Mouse (Mus musculus): ENCODE results near the gene Arpc1a.
"Not testable (repeated sequence)": the region's sequence is repeated elsewhere in the genome, so short reads cannot be mapped to it uniquely, and the experiment has no call there.

Arpc1a gene

DNA sequence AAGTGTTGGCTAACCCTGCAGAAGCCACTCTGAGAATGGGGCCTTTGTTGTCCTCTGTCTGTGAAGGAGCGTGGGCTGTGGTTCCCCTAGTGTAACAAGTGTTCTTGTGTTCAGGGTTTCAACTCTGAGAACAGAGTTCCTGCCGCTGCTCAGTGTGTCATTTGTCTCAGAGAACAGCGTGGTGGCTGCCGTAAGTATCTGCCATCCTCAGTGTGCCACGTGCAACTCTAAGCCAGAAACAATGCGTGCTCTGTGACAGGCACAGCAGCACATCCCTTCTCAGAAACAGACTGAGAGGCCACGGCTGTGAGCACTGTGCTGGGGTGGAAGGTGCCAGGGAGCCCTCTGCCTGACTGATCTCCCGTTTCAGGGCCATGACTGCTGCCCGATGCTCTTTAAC lies 20.7 kb downstream of the Arpc1a start:
- no peak for DNase-seq (ENCODE audit: low read depth, low spot score)

DNA sequence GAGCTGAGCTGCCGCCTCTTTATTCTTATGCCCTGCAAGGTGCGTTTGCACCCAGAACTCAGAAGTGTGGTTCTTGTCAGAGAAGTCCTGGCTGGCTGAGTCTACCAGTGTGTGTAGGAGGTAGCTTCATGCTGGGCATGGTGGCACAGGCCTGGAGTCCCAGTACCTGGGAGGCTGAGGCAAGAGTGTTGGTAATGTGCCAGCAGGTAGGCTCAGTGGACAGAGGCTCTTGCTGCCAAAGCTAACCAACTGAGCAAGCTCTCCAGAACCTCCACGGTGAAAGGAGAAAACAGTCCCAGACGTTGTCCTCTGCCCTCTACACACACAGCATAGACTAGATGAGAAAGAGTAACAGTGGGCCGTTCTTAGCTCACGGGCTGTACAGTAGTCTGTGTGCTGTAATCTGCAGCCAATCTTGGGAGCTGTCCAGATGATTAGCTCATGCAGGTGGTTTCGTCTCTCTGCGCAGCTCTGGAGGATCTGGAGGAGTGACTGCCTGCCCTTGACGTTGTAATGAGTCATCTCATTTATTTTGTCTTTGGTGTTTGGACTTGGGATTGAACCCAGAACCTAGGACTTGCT lies 22.2 kb downstream of the Arpc1a start:
- no peak for DNase-seq (ENCODE audit: low read depth, low spot score)

DNA sequence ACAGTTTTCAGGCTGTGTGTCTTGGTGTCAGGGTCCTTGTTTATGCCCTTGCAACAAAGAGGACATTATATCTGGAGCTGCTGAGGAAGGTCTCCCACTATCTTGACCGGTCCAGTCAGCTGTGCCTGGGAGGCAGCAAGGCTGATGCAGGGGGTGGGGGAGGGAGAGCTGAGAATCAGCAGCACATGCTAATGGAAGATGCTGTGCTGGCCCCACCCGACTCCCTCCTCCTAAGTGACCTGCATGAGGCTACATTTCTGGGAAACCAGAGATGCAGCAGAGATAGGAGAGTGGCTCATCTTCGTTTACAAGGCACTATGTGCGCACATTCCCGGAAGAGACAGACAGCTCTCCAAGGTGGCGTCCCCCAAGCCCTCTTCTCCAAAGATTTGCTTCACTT lies 26.8 kb downstream of the Arpc1a start:
- DNase-seq (ENCODE audit: low read depth, low spot score), result no peak

DNA sequence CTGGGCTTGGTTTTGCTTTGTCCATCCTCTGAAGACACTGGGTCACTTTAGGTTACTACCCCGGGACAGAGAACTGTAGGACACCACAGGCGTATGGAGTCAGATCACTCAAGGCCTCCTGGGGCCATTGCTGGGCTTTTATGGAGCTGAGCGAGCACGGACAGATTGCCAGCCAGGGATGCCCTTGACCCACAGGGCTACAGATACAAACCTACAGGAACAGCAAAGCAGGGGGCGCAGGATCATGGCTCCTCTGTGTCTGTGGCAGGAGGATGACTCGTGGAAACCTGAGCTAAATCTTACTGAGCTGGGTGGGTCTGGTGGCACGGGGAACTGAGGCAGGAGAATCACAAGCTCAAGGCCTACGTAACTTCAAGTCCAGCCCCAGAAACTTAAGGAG lies 28.9 kb downstream of the Arpc1a start:
- DNase-seq (ENCODE audit: low read depth, low spot score), result no peak

DNA sequence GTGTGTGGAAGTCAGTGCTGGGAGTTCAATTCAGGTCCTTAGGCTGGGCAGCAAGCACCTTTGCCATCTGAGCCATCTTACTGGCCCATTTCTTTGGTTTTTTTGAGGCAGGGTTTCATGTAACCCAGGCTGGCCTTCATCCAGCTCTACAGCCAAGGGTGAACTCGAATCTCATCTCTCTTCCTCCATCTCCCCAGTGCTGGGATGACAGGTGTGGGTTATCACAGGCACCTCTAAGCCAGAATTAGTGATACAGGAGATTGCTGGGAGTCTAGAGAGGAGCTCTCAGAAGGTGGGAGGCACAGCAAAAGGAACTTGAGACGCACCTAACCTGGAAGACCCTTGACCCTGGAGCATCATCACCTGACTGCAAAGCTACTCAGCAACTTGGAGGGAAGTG lies 29.8 kb downstream of the Arpc1a start:
- no peak for DNase-seq (ENCODE audit: low read depth, low spot score)

DNA sequence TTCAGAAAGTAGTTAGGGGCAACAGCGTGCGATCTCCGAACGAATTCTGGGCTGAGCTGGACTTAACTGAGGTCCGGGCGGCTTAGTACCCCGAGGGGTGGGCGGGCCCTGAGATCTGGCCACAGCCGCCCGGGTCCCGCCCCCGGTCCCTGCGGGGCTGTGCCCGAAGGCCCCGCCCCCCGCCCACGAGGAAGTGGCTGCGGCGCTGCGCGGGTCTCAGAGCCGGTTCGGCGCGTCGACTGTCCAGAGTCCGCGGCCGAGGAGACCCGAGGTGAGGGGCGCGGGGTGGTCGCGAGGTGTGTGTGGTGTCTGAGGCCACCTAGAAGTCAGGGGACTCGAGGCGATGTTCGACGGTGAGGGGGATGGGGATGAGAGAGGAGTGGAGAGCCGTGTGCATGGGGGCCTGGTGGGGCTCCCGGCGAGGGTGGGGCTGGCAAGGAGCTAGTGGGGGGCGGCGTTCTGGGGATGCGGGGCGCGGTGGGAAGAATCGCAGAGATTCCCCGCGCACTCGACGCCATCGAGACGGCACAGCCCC lies 30.5 kb downstream of the Arpc1a start, which contains the start of gene Arpc1b:
Gene Arpc1b (plus strand): TSS at position 145 of the 535 bp plus-strand sequence.
- peak; percentile 95 for DNase-seq (ENCODE audit: low read depth, low spot score)

DNA sequence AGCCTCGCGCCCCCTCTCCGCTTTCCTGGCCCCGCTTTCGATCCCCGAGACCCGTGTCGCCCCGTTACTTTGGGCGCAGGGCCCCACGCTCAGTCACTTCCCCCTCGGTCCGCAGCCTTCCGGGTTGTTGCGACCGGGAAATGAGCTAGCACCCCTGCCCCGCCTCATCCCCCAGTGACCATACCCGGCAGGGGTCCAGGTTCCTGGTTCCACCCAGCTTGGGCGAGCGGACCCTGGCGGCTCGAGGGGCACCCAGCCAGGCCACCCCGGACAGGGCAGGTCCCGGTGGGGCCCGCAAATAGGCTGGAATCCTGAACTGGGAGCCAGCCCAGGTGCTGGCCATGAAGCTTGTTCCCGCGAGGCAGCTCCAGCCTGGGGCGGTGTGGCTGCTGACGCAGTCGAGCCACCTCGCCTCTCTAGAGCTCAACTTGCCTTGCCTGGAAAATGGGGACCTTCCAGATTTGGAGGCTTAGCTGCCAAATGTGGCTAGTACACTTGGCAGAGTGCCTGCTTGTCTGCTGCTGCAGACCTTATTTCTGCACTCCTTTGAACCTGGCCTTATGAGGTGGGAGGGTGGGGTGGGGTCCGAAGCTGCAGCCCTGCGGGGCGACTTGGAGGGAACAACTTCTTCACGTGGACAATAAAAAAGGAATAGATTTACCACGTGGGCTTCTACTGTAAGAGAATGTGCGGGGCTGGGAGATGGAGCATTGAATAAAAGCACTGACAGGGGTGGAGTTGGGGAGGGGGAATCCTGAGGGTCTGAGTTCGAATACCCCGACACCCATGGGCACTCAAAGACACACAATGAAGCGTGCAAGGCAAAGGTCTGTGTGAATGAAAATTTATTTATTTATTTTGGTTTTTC lies 31.2 kb downstream of the Arpc1a start:
- DNase-seq (ENCODE audit: low read depth, low spot score), result peak; percentile 74

DNA sequence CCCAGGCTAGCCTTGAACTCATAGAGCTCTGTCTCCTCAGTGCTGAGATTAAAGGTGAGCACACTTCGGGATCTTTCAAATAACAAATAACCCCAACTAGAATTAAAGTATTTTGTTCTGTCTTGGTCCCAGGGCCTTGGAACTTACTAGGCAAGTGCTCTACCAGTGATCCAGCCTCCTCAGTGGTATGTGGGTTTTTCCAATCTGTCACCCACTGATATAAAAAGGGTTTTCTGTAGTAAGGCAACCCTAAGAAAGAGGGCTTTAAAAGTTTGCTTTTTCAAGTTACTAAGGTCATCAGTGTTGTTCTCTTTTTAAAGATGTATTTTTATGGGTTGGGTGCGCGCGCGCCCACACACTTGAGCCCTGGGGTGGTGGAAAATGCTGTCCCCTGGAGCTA lies 32.1 kb downstream of the Arpc1a start:
- DNase-seq (ENCODE audit: low read depth, low spot score), result no peak

DNA sequence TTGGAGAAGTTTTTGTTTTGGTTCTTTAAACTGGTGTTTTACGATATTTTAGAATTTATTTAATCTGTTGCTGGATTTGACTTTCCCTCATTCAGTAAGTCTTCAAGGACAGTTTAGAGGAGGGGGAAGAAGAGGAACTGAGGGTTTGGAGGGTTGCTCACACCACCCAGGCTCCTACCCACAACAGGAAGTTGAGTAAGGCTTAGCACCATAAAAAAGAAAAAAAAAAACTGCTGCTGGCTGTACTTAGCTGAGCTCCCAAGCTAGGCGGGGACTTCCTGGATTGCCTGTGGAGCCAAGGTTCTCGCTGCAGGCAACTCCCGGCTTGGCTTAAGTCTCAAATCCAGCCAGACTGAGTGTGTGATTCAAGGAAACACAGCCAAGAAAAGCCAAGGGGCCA lies 32.7 kb downstream of the Arpc1a start:
- peak; percentile 54 for DNase-seq (ENCODE audit: low read depth, low spot score)

DNA sequence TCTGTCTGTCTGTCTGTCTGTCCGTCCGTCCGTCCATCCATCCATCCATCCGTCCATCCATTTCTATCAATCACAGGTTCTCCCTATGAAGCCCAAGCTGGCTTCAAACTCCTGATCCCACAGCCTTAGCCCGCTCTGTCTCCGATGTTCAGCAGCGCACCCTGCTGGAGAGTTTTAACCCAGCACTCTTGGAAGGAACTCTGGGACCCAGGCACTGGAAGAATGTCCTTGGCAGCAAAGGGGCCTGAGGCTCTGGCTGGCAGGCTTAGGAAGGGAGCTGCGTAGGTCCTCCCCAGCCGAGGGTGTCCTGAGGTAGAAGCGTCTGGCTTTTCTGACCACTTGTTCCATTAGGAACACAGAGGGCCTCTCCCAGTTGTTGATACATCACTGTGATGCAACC lies 33.3 kb downstream of the Arpc1a start:
- peak; percentile 93 for DNase-seq (ENCODE audit: low read depth, low spot score)

DNA sequence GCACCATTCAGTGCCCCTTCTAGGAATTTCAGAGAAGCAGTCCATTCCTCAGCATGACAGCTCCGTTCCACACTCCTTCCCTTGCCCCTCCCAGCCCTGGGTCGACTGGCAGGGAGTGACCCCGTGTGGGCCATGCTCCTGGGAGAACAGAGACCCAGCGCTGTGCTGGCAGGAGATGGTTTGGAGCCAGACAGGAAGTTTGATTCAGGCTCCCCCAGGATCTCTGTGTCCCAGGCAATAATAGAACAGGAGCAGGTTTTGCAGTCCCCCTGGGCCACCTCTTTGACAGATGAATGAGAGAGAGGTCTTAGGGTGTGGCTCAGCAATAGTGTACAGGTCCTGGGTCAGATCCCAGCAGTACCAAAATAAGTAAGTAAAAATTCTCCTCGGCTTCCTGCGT lies 34.4 kb downstream of the Arpc1a start:
- no peak for DNase-seq (ENCODE audit: low read depth, low spot score)

DNA sequence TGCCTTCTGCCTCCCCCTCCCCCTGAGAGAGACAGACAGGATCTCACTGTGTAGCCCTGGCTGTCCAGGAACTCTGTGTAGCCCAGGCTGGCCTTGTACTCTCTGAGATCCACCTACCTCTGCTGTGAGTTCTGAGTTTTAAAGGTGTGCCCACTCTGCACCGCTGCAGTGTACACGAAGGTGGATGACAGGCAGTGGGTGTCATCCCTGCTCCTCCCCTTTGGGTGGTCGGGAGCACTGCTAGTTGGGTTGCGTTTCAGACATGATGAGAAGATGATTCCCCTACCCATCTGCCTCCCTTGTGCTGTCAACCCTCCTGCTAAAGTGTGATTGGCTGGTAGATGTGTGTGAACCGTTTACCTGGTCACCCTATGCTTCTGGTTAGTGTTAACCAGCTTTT lies 34.8 kb downstream of the Arpc1a start:
- DNase-seq (ENCODE audit: low read depth, low spot score), result no peak

DNA sequence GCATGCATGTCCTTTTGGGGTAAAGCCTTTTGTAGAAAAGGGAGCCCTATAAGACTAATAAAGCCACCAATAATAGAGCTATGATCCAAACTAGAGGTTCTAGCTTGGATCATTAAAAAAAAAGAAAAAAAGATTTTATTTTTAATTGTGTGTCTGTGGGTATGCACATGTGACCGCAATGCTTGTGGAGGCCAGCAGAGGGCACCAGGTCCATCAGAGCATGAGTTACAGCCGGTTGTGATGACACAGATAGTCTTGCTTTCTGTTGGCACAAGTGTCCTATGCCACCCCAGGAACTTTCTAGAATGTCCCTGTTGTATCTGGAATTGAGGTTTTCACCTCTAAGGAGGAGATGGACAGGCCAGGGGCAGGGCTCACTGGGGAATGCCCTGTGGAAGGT lies 35.8 kb downstream of the Arpc1a start:
- peak; percentile 79 for DNase-seq (ENCODE audit: low read depth, low spot score)

DNA sequence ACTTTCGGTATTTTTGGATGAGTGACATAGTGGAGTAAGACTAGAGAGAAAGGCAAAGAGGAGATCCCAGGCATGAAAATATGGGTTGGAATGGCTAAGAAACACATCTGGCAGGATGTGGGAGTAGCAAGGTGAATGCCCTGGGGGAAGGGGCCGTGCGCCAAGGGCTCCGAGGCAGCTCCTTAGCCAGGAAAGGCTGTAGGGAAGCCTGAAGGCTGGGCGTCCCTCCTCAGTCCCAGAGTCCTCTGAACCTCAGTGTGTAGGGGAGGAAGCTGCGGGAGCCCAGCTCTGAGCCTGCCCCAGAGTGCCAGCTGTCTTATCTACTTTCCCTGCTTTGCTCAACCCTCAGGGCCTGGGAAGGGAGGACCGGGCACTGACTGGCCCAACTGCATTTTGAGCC lies 37.3 kb downstream of the Arpc1a start:
- no peak for DNase-seq (ENCODE audit: low read depth, low spot score)

DNA sequence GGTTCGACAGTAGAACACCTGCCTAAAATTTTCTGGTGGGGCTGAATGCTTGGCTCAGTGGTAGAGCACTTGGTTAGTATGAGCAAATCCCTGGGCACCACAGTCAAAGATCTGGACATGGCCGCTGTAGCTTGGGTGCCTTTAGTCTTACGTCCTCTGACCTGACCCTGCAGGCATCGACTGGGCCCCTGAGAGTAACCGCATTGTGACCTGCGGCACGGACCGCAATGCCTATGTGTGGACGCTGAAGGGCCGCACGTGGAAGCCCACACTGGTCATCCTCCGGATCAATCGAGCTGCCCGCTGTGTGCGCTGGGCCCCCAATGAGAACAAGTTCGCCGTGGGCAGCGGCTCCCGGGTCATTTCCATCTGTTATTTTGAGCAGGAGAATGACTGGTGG lies 39.8 kb downstream of the Arpc1a start:
- no peak for DNase-seq (ENCODE audit: low read depth, low spot score)

DNA sequence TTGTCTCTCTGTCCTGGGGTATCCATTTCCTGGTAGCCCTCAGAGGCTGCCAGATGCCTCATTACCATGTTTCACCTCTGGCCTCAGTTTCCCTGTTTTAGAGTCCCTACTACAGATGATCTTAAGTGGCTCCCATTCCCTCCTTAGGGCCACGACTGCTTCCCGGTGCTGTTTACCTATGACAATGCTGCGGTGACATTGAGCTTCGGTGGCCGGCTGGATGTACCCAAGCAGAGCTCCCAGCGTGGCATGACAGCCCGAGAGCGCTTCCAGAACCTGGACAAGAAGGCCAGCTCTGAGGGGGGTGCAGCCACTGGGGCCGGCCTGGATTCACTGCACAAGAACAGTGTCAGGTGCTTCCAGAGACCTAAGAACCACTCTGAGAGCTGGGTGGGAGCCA lies 43.0 kb downstream of the Arpc1a start:
- no peak for DNase-seq (ENCODE audit: low read depth, low spot score)

DNA sequence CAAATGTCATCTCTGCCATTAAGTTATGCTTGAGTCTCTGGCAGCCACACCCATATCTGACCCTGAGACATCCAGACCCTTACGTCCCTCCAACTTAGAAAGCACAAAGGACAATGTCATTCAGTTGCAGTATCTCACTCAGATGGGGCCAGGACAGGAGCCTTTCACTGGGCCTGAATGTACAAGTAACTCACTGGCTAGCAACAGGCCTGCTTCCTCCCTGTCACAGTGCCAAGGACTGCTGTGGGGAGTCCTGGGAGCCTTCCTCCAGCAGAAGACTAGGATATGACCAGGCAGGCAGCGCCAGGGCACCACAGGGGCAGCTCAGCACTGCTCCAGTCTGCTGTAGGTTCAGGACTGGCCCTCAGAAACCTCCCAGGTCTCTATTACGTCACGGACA lies 45.5 kb downstream of the Arpc1a start:
- DNase-seq (ENCODE audit: low read depth, low spot score), result no peak

DNA sequence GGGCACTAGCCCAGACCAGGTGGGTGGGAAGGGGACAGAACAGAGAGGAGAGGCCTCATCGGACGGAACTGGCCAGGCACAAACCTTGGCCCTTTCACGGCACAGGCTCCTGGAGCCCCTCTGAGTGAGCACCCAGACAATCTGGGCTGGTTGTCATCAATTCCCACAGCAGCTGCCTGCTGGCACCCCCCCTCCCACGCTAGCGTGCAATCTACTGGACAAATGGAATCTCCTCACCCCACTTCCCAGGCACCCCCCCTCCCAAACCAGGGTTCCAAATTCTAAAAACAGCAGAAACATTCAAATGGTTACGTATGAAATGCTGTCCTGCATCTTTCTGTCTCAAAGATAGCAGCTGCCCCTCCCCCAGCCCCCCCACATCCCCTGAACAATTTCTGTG lies 46.1 kb downstream of the Arpc1a start:
- DNase-seq (ENCODE audit: low read depth, low spot score), result not testable (repeated sequence)

DNA sequence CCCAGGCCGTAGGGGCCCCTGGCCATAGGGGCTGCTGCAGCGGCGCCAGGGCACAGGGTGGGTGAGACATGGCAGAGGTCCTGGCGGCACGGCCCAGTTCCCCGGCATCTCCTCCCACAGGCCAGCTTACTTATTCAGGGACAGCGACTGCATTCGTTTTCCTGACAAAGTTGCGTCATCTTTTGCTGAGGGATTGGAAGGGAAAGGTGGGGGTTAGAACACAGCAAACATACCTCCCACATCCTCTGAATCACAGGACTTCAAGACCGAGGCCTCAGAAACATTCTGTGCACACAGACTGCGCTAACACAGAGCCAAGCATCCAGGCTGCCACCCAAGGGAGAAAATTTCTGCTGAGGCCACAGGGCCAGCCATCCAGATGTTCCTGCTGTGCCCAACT lies 46.6 kb downstream of the Arpc1a start:
- DNase-seq (ENCODE audit: low read depth, low spot score), result no peak

DNA sequence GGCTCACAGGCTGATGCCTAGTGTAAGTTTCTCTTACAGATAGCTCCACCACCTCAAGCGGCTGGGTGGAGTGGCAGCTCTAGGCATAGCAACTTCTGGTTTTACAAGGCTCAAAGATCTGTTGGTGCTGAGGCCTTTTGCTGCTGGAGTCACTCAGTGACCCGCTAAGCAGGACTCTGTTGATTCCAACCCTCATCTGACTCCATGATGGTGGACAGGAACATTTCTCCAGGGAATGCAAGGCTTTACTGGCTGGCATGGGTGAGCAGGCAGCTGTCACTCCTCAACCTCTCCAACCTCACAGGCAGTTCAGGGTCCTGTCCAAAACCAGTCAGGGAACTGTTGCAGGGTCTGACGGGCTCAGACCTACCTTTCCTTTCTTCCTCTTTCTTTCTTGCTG lies 47.4 kb downstream of the Arpc1a start:
- no peak for DNase-seq (ENCODE audit: low read depth, low spot score)

DNA sequence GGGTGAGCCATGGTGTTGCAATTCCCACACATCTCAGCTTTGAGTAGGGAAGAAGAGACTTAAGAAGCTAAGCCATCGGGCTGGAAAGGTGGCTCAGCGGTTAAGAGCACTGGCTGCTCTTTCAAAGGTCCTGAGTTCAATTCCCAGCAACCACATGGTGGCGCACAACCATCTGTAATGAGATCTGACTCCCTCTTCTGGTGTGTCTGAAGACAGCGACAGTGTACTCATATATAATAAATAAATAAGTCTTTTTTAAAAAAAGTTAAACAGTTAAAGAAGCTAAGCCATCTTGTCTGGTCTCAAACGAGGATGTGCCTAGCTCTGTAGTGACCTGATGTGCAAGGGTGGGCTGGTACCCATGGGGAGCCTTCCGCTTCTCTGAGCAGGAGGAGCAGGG lies 49.6 kb downstream of the Arpc1a start:
- DNase-seq (ENCODE audit: low read depth, low spot score), result not testable (repeated sequence)

DNA sequence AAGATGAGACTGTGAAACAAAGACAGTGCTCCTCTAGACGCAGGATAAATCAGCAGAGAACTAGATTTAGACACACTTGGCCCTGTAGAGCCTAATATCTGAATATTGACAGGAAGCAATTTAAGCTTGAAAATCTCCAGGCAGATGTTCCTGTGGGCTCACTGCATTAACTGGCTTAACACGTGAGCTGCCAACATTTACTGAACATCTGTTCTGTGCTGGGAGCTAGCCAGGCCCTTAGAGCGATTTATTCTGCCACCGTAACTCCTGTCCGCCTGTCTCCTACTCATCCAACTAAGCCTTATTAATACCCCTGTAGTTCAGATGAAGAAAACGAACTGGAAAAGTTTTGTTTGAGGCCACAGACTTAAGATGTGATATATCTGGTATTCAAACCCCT lies 55.2 kb downstream of the Arpc1a start:
- DNase-seq (ENCODE audit: low read depth, low spot score), result no peak

Measured in ZHBTc4 (cell line).